Mouse (Mus musculus) CH12F3 (cell line): ENCODE results near the gene AY358078.

Source experiments
- in situ Hi-C: fragments of 300-500 bp; cut with MboI; formaldehyde crosslinking; loops from 2 replicates; pipeline ENCODE4 v1.14.3; 2020; ENCODE audit warnings: low sequenced_read_pairs

AY358078 gene

DNA sequence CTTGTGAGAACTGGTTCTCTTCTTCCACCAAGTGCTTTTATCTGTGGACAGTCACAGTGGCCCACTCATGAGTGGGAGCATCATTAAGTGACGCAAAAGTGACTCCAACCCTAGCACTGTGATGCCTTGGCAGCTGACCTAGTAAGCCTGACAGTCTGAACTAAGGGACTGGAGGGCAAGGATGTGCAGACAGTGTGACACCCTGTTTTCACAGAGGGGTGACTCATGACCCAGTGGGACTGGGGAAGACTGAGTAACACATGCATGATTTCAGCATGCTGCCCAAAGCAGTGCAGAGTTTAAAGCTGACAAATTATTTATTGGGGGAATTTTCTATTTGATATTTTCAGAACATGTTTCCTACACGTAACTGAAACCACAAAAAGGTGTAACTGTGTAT lies 70.9 kb downstream of the AY358078 start:
- in situ Hi-C loops: no loop called here

DNA sequence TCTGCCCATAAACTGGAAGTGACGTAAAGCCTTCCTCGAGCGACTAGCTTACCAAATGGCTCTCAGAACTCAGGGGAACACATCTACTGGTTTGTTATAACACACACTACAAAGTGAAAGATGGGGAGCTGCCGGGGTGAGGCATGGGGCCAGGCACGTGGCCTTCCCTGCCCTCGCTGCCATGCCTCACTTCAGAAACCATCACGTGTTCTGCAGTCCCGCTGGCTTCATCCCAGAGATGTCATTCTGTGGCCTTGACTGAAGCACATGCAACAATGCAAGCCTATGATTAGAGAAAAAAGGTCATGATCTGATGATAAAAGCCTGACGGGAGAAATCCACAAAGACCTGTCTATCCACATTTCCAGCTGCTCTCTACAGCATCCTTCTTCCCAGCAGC lies 71.9 kb downstream of the AY358078 start:
- in situ Hi-C loops: no loop called here
